Mouse (Mus musculus) NIH3T3 (cell line): ENCODE data around the gene Prkaa2.
A peak's percentile ranks its signal among the peaks of the same experiment; 100 is the strongest.

ENCODE experiments used
- DNase-seq: peaks from one replicate; pipeline ENCODE4 v3.0.0-alpha.2; 2012; ENCODE audit warnings: low read depth

Gene Prkaa2

DNA sequence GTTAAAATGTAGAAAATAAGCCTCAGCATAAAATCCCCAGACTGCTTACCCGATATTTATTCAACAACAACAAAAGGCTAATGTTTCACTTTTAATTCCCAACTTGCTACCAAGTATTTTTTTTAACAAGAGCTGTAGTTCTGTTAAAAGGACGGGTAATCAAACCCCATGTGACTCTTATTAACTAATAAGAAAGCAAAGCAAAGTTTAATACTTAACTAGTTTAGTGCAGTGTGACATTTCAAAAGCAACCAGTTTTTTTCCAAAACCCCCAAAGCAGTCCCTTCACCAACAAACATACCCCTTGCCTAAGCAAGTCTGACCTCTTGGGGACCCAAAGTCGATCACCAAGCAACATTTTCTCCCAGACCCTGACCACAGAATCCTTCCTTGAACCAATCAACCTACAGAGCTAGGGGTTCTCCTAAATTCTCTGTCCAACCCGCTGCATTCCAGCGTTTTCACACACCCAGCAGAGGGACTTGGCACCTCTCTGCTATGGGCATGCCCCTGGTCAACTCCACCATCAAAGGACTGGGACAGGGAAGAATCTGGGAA, 970 bp downstream of the Prkaa2 start:
- no peak for DNase-seq

DNA sequence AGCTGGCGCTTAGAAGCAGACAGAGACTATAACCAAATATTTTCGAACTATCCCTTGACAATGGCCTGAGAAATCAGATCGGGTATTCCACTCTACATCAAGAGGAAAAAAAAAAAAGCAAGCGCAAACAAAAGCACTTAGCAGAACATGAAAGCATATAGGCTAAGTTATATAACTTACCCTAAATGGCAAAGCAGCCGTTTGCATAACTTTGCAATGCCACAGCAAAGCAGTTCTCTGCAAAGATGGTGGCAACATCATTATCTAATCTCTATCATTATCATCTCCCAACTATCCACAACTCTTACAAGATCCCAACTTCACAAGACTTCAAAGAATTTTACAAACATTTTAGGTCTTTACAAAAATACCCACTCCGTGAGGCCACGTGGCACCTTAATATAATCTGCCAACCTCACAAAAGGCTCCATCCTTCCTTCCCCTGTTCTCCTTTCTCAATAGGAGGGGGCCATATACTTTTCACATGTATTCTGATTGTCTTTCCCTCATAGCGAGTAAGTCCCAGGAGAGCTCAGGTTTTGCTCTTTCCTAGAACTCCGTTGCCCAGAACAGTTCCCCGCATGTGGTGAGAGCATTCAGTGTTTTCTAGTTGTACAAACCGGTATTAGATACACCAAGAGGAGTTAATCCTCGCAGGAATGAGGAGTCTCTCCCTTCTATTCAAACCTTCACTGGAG, 1.6 kb downstream of the Prkaa2 start:
- DNase-seq, result no peak

DNA sequence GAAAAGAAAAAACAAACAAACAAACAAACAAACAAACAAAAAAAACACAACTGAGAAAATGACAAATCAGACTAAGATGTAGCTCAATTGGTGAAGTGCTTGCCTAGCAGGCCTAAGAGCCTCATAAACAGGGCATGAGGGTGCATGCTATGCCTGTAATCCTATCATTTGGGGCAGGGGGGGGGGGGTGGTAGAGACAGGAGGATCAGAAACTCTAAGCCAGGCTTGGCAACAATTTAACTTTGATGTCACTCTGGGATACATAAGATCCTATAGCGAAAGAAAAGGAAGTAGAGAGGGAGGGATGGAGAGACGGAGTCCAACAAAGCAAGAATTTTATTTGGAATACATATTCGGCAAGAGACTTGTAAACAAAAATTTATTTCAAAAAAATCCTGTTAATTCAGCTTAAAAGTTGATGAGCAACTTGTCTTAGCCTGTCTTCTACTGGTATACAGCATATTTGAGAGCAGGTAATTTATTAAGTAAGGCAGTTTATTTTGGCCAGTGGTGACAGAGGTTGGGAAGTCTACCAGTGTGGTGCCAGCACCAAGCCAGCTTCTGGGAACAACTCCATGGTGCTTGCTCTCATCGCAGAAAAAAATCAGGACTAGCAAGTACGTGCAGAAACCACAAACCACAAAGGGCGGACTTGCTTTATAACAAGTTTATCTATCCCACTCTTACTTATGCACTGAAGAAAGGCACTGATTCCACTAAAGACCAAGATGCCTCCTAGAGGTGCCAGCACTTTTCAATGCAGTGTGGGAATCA, 5.4 kb downstream of the Prkaa2 start:
- peak; percentile 22 for DNase-seq

DNA sequence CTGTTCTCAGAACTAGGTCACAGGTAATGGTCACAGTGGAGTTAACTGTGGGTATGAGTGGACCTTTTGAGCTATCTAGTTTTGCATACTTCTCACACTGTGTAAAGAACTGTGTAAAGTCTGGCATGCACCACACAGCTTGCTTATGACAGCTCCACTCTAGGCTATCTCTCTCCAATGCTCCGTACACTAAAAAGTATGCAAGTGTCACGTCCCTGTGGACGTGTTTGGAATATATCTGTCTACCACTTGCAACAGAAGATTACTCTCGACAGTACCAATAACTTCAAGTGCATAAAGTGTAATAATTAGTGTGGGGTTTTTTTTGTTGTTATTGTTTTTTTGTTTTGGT, 8.4 kb downstream of the Prkaa2 start:
- no peak for DNase-seq

DNA sequence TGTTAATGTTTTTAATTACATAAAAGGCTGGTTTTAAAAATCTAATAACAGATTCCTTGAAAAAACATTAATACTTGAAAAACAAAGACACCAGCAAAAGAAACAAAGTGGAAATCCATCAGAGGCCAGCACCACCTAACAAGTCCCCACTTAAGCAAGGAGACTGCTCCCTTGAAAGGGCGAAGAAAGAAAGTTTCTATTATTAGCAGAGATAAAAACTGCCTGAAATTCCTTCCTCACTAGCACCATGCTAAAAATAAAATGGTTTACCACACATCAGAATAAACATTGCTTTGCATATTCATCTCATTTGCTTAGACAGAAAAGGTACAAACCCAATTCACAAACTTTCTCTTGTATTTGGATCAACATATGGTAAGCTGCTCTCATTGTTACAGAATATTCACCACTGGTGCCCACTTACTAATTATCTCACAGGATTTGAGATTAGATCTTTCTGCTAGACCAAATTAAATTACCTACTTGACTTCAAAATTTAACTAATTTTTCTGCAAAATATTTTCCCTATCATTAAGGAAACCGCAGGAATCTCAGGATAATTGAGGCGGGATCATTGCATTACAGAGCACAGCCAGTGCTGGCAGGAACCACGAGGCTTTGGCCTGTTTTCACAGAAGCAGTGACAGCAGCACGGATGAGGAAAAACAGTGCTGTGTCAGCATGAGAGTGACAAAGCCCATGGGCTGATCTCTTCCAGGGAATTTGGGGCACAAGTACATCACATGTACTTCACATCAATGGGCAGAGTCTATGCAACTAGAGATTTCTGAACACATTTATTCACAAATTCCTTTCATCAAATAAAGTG, 9.0 kb downstream of the Prkaa2 start:
- DNase-seq, result no peak

DNA sequence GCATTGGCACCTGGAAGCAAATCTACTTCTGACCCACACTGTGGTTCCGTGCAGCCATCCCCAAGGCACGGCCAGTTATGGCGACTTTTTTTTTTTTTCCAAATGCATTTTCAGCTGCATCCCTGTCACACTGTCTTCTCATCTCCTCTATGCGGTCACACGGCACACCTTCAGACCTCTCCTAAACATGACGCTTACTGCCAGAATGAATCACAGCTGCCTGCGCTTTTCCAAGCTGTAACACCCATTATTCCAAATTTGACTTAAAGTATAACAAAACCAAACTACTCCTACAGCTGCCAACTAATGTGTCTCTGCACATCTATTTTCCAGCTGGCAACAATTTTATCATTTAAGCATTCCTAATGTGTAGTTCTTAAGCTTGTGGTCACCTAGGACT, 11.0 kb downstream of the Prkaa2 start:
- no peak for DNase-seq

DNA sequence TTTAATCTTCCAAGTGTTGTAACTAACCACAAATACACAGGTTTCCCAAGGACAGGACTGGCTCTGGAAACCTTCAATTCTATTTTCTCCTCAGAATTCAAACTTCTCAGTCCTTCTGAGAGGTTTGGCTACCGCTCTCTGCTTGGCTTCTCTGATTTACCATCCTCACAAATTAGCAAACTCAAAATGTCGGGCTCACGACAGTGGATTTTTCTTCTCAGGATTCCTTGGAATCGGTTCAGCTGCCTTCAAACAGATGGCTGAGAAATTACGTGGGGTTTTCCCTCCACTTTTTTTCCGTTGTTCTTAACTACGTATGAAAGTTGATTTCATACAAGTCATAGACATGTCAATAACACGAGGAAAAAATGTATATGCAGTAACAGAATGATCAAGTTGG, 11.5 kb downstream of the Prkaa2 start:
- no peak for DNase-seq

DNA sequence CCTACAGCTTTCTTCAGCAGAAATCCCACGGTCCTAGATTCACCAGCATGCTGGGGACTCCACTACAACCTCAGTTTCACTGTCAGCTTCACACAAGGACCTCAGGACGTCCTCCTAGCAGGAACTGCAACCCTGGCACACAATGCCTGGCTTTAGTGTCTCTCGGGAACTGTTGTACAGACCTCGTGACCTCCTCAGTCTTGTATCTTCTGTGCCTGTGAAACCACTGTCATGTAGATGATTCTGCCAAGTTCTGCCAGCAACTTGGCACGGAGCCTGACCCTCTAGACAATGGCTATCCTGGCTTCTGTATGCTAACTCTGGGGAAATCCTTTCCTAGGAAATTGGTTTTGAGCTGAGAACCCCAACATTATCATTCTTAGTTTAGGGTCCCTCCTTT, 14.4 kb downstream of the Prkaa2 start:
- DNase-seq, result peak; percentile 20

DNA sequence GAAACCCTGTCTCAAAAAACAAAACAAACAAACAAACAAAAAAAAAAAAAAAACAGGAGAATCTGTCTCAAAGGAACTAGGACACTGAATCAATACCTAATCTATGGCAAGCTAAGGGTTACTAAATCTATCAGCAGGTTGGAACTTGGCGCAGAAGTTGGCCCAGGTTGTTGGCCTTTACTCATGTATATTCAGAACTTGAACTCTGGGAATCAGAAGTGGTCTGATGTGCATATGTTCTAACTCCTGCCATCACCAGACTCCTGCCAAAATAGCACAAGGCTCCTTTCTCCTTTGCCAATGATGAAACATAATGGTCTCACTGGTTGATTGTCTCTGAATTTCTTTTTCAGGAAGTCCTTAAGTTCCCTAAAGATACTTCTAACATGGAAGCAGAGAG, 15.7 kb downstream of the Prkaa2 start:
- no peak for DNase-seq

DNA sequence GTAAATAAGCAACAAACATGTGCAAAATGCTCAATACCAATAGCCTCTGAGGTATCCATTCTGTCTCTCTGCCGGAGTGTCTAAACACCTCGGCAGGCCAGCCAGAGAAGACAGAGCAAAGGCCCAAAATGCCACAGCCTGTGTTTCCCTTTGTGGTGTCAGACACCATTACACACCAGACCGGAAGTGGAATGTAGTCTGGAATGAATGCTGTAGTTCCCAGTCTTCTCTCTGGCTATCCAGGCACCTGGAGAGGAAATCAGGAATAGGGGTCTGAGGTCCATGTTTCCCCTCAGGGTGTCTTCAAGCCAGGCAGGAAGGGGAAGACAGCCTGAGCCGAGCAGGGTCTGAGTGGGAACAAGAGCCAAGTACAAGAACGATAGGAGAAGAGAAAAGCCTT, 19.3 kb downstream of the Prkaa2 start:
- DNase-seq, result no peak

DNA sequence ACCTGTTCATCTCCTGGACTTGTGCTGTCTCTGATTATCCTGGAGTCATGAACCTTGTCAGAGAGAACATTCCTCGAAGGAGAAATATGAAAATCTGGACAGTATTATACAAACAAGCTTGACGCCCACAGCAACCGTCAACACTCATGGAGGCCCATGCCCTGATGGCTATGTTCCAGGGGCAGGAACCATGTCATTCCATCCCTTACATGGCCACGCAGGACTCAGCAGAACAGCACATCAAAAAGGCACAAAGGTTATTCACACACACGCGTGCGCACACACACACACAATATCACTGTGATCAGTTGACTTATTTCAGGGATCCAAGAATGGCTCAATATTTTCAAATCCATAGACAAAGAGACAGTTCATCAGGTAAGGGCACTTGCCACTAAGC, 20.3 kb downstream of the Prkaa2 start:
- DNase-seq, result no peak

DNA sequence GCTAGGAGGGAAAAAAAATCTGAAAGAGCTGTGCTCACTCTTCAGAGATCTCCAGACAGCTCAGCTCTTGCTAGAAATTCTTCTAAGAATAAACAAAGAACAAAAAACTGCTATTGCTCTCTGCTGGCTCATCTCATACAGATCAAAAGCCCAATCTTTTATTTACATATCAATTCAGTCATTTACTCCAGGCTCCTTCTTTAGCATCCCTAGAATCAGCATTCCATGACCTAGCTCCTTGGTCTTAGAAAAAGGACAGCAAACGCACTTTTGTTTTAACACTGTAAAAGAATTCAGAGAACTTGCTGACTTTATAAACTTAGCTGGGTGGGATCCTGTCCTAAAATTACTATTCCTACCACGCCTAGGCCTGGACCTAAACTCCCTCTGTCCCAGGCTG, 21.0 kb downstream of the Prkaa2 start:
- no peak for DNase-seq

DNA sequence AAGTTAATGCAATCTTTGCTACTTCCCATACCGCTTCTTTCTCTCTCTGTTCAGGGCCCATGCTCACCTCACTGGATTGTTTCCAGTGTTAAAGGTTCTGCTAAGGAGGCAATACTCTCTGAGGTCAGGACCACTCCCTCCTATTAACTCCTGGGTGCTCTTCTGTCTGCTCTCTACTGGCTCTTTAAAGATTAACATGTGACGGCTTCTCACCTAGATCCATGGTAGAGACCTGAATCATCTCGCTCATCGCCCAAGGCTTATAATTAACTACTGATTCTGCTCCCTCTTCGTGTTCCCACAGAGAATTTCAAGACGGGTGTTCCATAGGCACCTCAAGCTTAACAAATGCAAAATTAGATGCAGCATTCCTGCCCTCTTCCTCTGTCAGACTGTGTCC, 33.5 kb downstream of the Prkaa2 start:
- DNase-seq, result no peak

DNA sequence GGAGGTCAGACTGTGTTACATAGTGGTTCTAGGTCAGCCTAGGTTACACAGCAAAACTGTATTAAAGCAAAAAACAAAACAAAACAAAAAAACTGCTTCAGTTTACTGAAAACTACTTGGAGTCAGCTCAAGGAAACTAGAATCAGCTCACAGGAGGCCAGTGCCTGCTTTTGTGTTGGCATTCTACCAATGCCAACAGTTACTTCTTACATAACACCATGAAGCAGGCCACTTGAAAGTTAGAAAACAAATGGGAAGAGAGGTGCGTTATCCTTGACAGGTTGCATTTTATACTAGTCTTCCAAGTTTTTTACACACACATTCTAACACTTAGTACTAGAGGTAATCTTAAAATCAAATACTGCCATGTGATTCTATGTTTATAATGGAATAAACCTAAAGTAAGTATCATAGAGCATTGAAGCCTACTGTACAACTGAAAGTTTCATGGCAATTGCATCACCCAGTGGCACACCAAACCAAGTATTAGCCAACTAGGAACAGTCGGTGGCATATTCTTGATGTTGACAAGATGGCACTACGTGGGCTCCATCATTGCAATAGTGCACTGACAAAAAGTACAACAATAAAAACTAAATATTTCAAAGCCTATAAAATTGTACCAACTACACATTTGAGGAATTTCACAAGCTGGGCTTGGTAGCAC, 37.8 kb downstream of the Prkaa2 start:
- DNase-seq, result no peak

DNA sequence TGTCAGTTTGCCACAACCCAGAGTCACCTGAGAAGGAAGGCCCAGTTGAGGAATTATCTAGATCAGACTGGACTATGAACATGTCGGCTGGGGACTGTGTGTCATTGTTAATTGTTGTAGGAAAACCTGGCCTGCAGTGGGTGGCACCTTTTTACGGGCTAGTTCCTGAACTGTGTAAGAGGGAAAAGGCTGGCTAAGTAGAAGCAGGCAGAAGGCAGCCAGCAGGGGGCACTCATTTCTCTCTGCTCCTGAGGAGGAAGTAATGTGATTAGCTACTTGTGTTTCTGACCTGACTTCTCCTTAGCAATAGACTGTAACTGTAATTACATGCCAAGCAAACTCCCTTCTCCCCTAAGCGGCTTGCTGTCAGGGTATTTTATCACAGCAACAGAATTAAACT, 38.7 kb downstream of the Prkaa2 start:
- DNase-seq, result peak; percentile 71

DNA sequence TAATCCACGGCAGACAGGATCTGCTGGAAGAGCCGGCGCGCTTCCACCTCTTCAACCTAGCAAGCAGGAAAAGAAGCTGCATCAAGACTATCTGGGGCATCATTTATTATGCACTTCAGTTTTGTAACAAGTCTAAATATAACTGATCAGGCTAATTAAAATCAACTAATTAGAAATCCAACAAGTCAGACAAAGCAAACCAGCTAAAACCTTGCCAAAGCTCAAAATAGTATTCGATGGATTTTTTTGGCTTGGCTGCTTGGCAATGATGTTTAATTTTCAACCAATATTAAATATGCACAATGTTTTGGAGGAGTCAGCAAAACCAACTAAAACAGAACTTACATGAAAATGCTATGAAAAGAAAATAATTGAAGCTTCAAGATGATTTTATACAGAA, 58.4 kb downstream of the Prkaa2 start:
- no peak for DNase-seq

DNA sequence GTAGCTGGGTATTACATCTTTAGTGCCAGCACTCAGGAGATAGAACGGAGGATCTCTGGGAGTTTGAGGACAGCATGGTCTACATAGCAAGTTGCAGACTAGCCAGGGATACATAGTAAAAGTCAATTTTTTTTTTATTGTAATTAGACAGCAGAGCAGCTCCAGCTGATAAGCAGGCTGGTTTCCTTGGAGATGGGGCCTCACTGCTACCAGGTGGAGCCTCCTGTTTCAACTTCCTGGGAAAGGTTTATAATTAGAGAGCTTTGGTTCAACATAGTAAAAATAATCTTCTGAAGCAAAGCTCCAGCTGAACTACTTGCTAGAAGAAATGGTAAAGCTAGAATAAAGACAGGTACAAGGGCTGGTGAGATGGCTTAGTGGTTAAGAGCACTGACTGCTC, 59.6 kb downstream of the Prkaa2 start:
- DNase-seq, result no peak

DNA sequence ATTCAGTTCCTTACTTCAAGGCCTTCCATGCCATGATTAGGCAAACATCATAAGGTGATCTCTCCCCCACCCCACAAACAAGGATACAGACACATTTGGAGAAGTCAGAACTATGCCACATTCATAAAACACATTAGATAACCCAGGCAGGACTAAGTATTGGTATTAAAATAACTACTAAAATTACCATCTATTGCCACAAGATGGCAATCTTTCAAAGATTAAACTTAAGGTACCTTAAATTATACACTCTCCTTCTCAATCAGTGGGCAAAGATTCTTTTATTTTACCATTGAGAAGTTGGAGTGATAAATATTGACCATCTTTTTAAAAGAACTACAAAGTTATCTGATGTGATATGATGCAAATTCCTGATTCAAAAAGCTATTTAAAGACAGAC, 75.4 kb downstream of the Prkaa2 start:
- DNase-seq, result peak; percentile 54

DNA sequence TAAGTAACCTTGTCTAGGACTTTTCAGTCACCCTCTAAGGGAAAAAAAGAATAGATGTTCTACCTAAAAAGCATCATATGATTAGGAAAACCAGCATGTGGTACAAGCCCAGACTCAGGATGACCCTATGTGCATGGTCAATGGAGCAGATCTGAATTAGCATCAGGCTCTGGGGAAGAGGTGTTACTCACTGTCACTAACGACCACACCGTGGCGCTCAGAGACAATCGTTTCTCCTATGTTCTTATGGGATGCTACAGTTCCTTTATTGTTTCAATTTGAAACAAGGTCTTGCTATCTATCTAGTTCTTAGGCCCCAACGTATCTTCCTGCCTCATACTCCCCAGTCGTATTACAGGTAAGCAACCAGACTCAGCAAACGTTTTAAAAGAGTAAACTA, 76.5 kb downstream of the Prkaa2 start:
- DNase-seq, result no peak

DNA sequence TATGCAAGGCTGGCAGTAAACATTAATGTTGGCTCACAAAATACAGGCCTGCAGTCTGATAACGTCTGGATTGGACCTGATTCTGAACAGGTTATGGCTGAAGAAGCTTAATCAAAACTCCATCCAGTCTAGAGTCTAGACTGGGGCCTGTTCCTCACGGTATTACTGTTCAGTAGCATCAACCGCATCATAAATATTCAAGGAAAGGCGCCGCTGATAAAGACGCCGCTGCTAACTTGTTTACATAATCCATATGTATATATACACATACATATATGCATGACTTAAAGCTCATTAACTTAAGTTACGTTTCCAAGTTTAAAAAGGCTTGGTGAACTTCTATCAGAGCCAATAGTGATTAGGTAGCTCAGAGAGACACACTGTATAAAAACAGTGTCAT, 78.6 kb downstream of the Prkaa2 start:
- no peak for DNase-seq

DNA sequence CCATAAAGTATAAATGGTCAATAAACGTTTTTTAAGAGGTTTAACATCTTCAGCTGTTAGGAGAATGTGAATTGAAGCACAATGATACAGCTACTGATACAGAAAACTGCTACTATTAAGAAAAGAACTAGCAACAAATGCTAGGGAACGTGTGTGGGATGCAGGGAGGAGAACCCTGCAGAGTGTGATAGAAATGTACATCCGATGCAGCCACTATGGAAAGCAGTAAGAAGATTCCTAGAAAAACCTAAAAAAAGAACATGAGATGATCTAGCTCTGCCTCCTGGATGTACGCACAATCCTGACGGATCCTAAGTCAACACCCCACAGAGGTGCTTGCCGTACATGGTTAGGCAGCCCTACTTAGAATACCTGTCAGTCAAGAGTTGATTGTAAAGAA, 82.4 kb downstream of the Prkaa2 start:
- no peak for DNase-seq

DNA sequence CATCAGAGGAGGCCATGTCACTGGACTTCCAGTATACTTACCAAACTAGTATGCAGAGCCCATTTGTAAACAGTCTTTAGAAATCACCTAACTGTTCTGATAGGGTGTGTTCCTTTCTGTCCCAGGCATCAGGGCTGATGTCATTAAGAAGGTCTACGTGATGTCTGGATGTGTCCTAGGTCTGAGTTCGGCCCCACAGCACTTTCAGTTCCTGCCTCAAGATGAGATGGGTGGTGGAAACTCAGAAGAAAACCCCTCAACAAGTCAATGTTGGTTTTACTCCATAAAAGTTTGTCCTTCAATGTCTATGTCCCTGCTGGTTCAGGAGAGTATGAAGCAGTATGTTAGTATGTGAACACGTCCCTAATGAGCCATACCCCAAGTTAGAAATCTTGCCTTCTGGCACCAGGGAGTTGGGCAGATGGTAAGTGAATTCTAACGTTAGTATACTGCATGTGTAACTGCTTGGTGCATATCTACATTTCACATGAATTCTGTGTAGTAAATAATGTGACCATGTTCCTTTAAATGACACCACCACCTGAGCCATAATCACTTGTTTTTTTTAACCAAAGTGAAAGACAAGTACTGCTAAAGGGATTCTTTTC, 93.6 kb downstream of the Prkaa2 start:
- no peak for DNase-seq
